Mouse (Mus musculus) embryonic facial prominence, embryonic 13.5 days (tissue): Measurements from ENCODE around the gene Crybb1. TPM values are rescaled to one million over a fixed set of nuclear protein-coding genes. Genes with fewer than 3 reads are reported as not detected.

Experiments
- ATAC-seq: fragments of 200-750 bp; cut with Nextera tagmentation; 2 replicates; pipeline ENCODE4 v1.8.0; 2017; ENCODE audit warnings: low read depth; ENCODE audit not compliant: insufficient number of reproducible peaks, insufficient read depth, low FRiP score, low TSS enrichment
- H3K27ac ChIP-seq: fragments of 300-500 bp; sonication (generic); 2 replicates; pipeline ENCODE4 v1.5.1; 2015; ENCODE audit warnings: moderate library complexity, mild to moderate bottlenecking, inconsistent platforms
- H3K27me3 ChIP-seq: fragments of 300-500 bp; sonication (generic); 2 replicates; pipeline ENCODE4 v1.6.1; 2015; ENCODE audit warnings: mild to moderate bottlenecking, inconsistent platforms
- H3K36me3 ChIP-seq: fragments of 300-500 bp; sonication (generic); 2 replicates; pipeline ENCODE4 v1.6.1; 2015; ENCODE audit warnings: mild to moderate bottlenecking, inconsistent platforms
- H3K4me1 ChIP-seq: fragments of 300-500 bp; sonication (generic); 2 replicates; pipeline ENCODE4 v1.6.1; 2015; ENCODE audit warnings: inconsistent platforms
- H3K4me2 ChIP-seq: fragments of 300-500 bp; sonication (generic); 2 replicates; pipeline ENCODE4 v1.6.1; 2015; ENCODE audit warnings: moderate library complexity, mild to moderate bottlenecking, inconsistent platforms
- H3K4me3 ChIP-seq: fragments of 300-500 bp; sonication (generic); 2 replicates; pipeline ENCODE4 v1.5.1; 2015; ENCODE audit warnings: mild to moderate bottlenecking, inconsistent platforms
- H3K9ac ChIP-seq: fragments of 300-500 bp; sonication (generic); 2 replicates; pipeline ENCODE4 v1.6.1; 2015; ENCODE audit warnings: mild to moderate bottlenecking, inconsistent platforms
- H3K9me3 ChIP-seq: fragments of 300-500 bp; sonication (generic); 2 replicates; pipeline ENCODE4 v1.6.1; 2016; ENCODE audit warnings: inconsistent platforms
- WGBS: fragments of 180-500 bp; shearing (Covaris S2); methylation state at CpG from one replicate; pipeline ENCODE4 v1.1.7; 2015; ENCODE audit warnings: mixed read lengths; 5-methylcytosine and 5-hydroxymethylcytosine counted together
- polyA plus RNA-seq: library from polyadenylated mRNA; unstranded; fragments of >200 nt; fragmentation: Nextera tagmentation; extraction: Ambion mirVana; gene quantifications from 2 replicates; pipeline ENCODE4 v1.2.1, GENCODE M21; 2015

The Crybb1 gene
- polyA plus RNA-seq, 1 experiment from 2014 or later = 1.3 TPM

DNA sequence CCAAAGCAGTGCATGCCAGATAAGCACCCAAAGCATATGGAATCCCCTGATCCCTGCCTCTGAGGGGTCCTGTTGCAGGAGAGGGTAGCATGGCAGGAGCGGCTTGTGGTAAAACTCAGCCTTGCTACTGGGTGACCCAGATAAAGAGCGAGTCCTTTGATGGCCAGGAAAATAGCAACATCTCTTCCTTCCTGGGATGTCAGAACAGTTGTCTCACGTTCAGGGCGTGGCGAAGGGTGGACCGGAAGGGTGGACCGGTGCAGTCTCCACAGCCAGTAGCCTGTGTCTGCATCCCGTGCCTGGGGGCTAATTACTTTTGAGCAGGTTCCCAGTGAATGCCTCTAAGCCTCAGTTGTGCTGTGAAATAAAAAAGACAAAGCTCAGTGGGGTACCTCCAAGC is 2.4 kb upstream of the Crybb1 start:
- H3K36me3 ChIP-seq = no peaks in the 10 kb centered on the region
- H3K27ac ChIP-seq = no peak overlapping the region
- H3K27me3 ChIP-seq = peaks cover 5% of the 10 kb centered on the region; the same call in 1 of the 2 replicates
- 14% methylated on average over 8 of the region's 8 CpGs for WGBS
- ATAC-seq = no peak
- H3K4me3 ChIP-seq = no peak overlapping the region
- no peak overlapping the region for H3K4me2 ChIP-seq
- H3K9ac ChIP-seq = no peak overlapping the region
- peaks cover 25% of the 10 kb centered on the region for H3K4me1 ChIP-seq
- H3K9me3 ChIP-seq = no peaks in the 10 kb centered on the region

DNA sequence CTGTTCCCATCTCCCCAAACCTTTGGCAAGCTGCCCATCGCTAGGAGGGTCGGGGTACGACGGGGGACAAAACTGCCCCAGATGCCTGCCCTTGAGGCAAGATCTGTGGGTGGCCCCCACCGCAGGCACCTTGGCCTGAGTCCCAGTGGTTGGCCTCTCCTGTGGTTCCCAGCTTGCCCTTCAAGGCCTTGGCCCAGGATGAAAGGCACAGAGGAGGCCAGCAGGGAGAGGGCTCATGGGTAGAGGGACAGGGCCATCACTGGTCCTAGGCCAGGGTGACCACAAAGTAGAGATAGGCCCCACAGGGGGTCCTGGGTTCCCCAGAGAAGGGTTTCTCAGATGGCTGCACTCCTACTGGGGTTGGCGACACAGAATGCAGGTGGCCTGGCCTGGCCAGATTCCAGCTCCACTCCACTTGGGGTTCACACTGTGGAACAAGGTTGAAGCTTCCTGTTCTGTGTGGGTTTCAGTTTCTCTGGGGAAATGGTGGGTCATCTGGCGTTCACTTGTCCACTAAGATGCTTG is 1.3 kb upstream of the Crybb1 start:
- no peak for ATAC-seq
- Histone ChIP-seq H3K4me3 (no peak overlapping the region), H3K9ac (no peak overlapping the region), H3K27ac (no peak overlapping the region), H3K9me3 (no peaks in the 10 kb centered on the region), H3K36me3 (no peaks in the 10 kb centered on the region), H3K4me1 (peaks cover 25% of the 10 kb centered on the region), H3K27me3 (peaks cover 3% of the 10 kb centered on the region; the same call in 1 of the 2 replicates), H3K4me2 (no peak overlapping the region)
- WGBS = 63% methylated on average over 7 of the region's 7 CpGs

DNA sequence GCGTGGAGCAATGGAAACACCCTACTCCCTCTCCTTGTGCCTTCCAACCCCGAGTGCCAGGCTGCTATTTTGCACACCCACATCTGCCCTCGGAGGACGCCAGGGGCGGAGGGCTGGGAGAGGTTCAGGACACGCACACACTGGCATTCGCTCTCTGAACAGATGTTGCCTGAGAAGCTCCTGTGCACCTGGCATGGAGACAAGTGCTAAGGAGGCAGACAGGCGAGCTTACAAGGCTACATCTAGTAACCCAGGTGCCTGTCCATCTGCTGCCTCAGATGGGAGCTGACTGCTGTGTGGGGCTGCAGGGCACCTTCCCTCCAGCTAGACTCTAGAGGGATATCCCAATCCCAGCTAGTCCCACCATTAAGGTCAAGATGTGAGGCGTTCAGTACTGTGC is 842 bp downstream of the Crybb1 start:
- H3K9me3 ChIP-seq = no peaks in the 10 kb centered on the region
- no peak overlapping the region for H3K4me3 ChIP-seq
- peaks cover 25% of the 10 kb centered on the region for H3K4me1 ChIP-seq
- no peak overlapping the region for H3K9ac ChIP-seq
- WGBS = 73% methylated on average over 9 of the region's 9 CpGs
- H3K36me3 ChIP-seq = no peaks in the 10 kb centered on the region
- peaks cover 6% of the 10 kb centered on the region for H3K27me3 ChIP-seq
- no peak overlapping the region for H3K4me2 ChIP-seq
- no peak for ATAC-seq
- no peak overlapping the region for H3K27ac ChIP-seq

DNA sequence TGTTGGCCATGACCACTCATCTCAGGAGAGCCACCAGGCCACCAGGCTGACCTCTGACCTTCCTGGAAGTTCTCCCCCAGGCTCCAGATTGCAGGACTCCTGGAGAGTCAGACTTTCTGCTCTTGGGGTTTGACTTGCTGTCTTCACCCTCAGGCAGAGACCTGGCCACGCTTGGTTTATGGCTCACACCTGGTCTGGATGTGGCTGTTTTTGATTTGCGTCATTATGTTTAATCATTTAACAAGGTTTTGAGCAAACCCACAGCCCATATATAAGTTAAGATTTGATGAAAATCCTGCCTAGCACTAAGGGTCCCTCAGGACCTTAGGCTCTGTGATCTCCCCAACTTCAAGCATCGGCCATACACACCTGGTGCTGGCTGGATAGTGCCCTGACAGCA is 2.3 kb downstream of the Crybb1 start:
- ATAC-seq = no peak
- H3K36me3 ChIP-seq = no peaks in the 10 kb centered on the region
- no peak overlapping the region for H3K4me2 ChIP-seq
- peaks cover 25% of the 10 kb centered on the region for H3K4me1 ChIP-seq
- no peak overlapping the region for H3K27ac ChIP-seq
- 61% methylated on average over 3 of the region's 3 CpGs for WGBS
- H3K27me3 ChIP-seq = peaks cover 6% of the 10 kb centered on the region
- H3K9me3 ChIP-seq = no peaks in the 10 kb centered on the region
- H3K4me3 ChIP-seq = no peak overlapping the region
- no peak overlapping the region for H3K9ac ChIP-seq

DNA sequence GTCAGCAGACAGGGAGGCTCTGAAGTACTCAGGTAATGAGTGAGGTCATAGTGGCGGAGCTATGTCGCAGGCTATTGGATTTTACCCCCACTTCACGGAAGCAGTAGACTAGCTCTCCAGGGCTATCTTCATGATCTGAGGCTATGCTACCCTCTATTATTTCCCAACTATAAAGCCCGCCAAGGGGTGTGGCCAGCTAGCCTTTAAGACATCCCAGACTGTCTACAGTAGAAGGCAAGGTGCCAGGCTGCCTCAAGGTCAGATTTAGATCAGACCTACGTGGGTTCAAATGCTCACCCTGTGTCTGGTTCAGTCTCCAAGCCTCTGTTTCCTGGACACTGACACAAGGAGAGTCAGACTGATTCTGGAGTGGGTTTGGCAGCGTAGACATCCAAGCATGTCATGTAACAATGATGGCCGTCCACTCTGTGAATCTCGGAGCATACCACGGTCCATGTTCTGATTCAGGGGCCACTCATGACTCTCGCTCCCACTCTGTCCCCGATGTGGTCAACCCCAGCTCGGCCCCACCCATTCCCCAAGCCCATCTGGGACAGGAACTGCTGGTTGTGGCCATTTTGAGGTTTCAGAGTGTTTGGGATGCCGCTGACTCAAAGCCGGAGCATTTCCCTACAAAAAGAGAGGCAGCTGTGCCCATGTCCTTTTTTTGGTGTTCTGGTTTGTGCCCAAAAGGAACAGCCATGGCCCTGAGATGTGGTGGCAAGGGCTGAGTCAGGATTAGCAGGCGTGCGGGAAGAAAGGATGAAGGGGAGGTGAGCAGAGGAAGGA is 4.4 kb downstream of the Crybb1 start:
- peaks cover 15% of the 10 kb centered on the region for H3K4me1 ChIP-seq
- no peak overlapping the region for H3K27ac ChIP-seq
- H3K4me3 ChIP-seq = no peak overlapping the region
- no peak for ATAC-seq
- H3K4me2 ChIP-seq = no peak overlapping the region
- H3K27me3 ChIP-seq = peaks cover 6% of the 10 kb centered on the region
- 86% methylated on average over 16 of the region's 16 CpGs for WGBS
- H3K9me3 ChIP-seq = no peaks in the 10 kb centered on the region
- no peaks in the 10 kb centered on the region for H3K36me3 ChIP-seq
- no peak overlapping the region for H3K9ac ChIP-seq

DNA sequence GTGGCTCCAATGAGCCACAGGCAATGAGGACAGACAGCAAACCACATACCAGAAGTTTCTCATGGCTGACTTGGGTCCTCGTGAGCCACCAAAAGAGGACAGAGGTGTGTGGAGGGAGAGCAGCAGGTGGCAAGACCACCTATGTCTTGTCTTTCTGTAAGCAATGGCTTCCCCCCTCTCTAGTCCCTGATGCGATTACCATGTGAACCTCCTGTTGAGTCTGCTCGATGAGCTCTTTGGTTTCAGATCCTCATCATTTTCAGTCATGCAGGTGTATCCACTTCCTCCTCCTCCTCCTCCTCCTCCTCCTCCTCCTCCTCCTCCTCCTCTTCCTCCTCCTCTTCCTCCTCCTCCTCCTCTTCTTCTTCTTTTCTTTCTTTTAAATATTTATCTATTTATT is 5.2 kb downstream of the Crybb1 start:
- Histone ChIP-seq H3K4me2 (no peak overlapping the region), H3K9me3 (no peaks in the 10 kb centered on the region), H3K27me3 (peaks cover 8% of the 10 kb centered on the region), H3K4me1 (peaks cover 15% of the 10 kb centered on the region), H3K9ac (no peak overlapping the region), H3K27ac (no peak overlapping the region), H3K36me3 (no peaks in the 10 kb centered on the region), H3K4me3 (no peak overlapping the region)
- 89% methylated on average over 3 of the region's 3 CpGs for WGBS
- no peak for ATAC-seq

DNA sequence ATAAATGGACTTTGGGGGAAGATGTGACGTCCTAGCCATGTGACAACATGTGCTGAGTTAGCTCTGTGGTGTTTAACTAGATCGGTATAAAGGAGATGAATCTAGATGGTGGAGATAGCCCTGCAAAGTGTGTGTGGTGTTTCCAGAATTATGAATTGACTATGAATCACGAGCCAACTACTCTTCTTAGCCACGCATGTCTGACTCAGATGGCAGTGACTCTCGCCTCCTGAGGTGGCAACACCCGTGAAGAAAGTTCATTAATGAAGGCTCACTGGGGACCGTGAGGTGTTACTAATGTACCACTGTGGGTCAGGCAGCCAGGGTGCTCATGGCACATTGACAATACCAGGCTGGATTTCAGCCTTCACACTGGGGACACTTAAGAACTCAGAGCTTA is 8.5 kb downstream of the Crybb1 start:
- WGBS = 80% methylated on average over 7 of the region's 7 CpGs
- no peaks in the 10 kb centered on the region for H3K9me3 ChIP-seq
- no peak overlapping the region for H3K9ac ChIP-seq
- H3K4me3 ChIP-seq = no peak overlapping the region
- H3K4me2 ChIP-seq = no peak overlapping the region
- no peak for ATAC-seq
- peaks cover 34% of the 10 kb centered on the region for H3K27me3 ChIP-seq
- H3K36me3 ChIP-seq = no peaks in the 10 kb centered on the region
- H3K27ac ChIP-seq = no peak overlapping the region
- H3K4me1 ChIP-seq = peaks cover 10% of the 10 kb centered on the region

DNA sequence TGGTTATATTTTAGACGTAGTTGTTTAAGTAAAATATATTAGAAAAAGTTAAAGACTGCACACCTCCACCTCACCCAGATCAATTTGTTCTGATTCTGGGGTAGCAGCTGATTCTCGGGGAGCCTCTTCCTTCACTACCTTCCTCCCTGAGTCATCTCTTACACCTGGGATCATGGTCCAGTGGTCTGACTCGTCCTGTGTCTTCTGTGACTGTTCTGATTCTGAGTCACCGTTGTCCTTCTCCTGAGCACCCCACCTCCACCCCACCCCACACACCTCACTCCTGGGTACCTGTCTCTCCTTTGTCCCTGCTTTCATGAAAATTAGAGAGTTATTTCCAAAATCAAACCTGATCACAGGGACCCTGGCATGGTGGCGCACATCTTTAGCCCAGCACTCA is 9.5 kb downstream of the Crybb1 start:
- Histone ChIP-seq H3K9me3 (no peaks in the 10 kb centered on the region), H3K9ac (no peak overlapping the region), H3K27ac (no peak overlapping the region), H3K4me3 (no peak overlapping the region), H3K4me1 (peaks cover 11% of the 10 kb centered on the region), H3K4me2 (no peak overlapping the region), H3K27me3 (peaks cover 42% of the 10 kb centered on the region), H3K36me3 (no peaks in the 10 kb centered on the region)
- no peak for ATAC-seq
- WGBS = 85% methylated on average over 5 of the region's 5 CpGs

DNA sequence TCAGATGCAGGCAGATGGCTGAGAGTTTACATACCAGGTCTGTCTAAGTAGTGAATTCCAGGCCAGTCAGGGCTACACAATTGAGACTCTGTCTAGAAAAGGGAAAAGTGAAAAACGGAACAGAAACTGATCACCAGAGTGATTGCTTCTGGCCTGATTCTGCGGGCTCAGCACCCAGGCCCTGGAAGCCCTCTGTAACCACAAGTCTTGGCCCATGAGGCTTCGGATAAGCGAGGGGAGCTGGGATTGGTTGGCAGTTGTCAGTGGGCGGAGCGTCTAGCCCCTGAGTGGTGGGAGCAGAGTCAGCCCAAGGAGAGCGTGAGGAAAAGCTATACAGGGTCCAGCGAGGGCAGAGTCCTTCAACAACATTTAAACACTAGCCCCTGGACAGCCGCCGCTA is 9.9 kb downstream of the Crybb1 start:
- Histone ChIP-seq H3K4me1 (peaks cover 11% of the 10 kb centered on the region), H3K9ac (peak overlapping the region; percentile 2; the same call in 1 of the 2 replicates), H3K27me3 (peaks cover 46% of the 10 kb centered on the region), H3K9me3 (no peaks in the 10 kb centered on the region), H3K4me2 (peak overlapping the region; percentile 39), H3K36me3 (no peaks in the 10 kb centered on the region), H3K27ac (0 out of 2 replicates have a peak overlapping the region, but pooled peaks have one; percentile 16), H3K4me3 (no peak overlapping the region)
- ATAC-seq = peak; percentile 67; the same call in 1 of the 2 replicates
- WGBS = 6% methylated on average over 10 of the region's 10 CpGs

DNA sequence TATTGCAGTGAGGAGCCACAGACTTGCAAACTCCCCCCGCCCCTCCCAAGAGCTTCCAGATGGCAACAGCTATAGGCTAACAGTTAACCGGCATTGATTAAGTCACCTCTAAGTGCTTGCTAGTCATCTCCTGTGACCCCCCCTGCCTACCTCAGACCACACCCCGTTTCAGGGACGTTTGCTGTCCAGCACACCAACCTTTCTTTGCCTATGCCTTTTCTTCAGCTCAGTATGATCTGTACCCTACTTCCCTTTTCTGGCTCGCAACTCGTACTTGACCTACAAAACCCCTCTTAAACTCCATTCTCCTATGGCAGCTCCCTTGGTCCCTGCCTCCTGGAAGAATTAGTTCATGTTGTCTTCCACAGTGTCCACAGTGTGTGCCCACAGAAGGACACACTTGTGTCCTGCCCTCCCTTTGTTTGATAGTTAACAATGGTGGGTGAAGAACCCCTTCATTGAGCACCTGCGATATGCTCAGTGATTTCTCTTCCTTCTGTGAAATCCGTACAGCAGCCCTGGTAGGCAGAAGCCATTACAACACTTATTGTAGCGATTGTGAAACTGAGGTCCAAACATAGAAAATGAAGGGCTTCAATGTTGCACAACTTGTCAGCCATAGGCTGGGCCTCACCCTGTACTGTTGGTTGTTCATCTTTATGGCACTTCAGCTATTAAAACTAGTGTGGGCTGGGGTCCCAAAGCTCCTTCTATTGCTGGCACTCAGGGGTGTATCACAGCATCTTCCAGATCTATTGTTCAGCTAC is 10.6 kb downstream of the Crybb1 start:
- H3K9ac ChIP-seq = no peak overlapping the region; the same call in 1 of the 2 replicates
- peaks cover 43% of the 10 kb centered on the region for H3K27me3 ChIP-seq
- no peaks in the 10 kb centered on the region for H3K9me3 ChIP-seq
- 59% methylated on average over 9 of the region's 9 CpGs for WGBS
- peak overlapping the region; percentile 39 for H3K4me2 ChIP-seq
- no peaks in the 10 kb centered on the region for H3K36me3 ChIP-seq
- 0 out of 2 replicates have a peak overlapping the region, but pooled peaks have one; percentile 16 for H3K27ac ChIP-seq
- ATAC-seq = no peak
- no peak overlapping the region for H3K4me3 ChIP-seq
- peaks cover 11% of the 10 kb centered on the region for H3K4me1 ChIP-seq

DNA sequence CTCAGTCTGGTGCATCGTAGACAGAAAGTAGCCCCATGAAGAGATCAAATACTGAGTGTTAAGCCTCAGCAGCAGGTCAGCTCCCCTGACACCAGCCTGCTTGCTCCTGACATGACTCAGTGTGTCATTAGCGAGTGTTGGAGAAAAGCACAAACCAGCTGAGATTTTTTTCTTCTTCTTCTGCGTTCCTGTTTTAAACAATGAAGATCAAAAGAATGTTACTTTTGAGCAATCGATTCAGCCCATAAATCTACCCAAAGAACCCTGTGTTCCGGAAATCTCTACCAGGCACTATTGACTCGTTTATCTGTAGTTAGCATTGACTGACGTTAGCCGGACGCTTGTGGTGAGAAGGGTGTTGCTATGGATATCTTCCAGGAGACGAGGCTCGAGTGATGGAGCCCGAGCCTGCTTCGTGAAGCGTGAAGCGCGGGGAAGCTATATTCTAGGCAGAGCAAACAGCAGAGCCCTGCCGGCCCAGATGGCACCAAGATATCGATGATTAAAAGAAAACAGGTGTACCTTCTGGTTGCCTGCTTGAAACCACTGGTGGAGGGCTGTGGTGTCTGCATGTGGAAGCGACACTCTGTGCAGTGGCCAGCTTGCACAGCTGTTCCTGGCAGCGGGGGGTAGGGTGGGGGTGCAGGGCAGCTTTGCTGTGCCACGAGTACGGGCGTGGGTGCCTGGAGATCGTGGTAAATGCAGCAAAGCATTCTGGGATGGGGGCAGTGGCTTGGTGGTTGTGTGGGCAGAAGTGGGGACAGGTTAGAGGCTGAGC is 15.3 kb downstream of the Crybb1 start:
- H3K4me2 ChIP-seq = no peak overlapping the region
- H3K36me3 ChIP-seq = no peaks in the 10 kb centered on the region
- peaks cover 14% of the 10 kb centered on the region; the same call in 1 of the 2 replicates for H3K4me1 ChIP-seq
- 61% methylated on average over 24 of the region's 24 CpGs for WGBS
- no peaks in the 10 kb centered on the region for H3K9me3 ChIP-seq
- no peak overlapping the region for H3K27ac ChIP-seq
- ATAC-seq = no peak
- H3K9ac ChIP-seq = 0 out of 2 replicates have a peak overlapping the region, but pooled peaks have one; percentile 7
- H3K4me3 ChIP-seq = no peak overlapping the region
- peaks cover 42% of the 10 kb centered on the region for H3K27me3 ChIP-seq
